Mouse (Mus musculus): Measurements from ENCODE around the gene Acpp. TPM values are rescaled to one million over a fixed set of nuclear protein-coding genes. Genes with fewer than 3 reads are reported as not detected.

Acpp gene
- polyA plus RNA-seq, 1 experiment from 2014 or later: 0.25 TPM

DNA sequence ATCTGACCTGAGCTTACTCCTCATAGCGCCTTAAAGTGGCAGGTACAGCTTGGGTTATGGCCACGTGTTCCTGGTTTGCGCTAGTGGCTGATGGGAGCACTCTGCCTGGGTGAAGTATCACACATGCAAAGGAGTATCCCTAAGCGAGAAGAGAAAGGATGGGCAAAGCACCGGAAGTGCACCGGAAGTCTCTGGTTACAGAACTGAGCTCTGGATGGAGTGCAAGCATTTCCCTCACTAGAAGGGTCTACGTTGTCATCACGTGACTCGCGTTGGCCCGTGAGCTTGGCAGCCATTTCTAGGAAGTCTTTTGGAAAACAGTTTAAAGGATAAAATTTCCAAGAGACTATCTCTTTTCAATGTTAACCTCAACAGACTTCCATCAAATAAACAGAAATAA lies 21.2 kb downstream of the Acpp start:
- Histone ChIP-seq H3K9ac (ENCODE audit: low read depth, low read length) (no peak overlapping the region), H3K4me1 (replicated peaks; ENCODE audit: control insufficient read depth, insufficient read depth, low read length) (no peaks in the 10 kb centered on the region), H3K4me2 (no peak overlapping the region), H3K4me3 (ENCODE audit: low read depth, low read length) (no peak overlapping the region), H3K9me3 (ENCODE audit: control insufficient read depth, low read length) (no peaks in the 10 kb centered on the region), H3K27ac (ENCODE audit: low read depth, low read length) (no peak overlapping the region), H3K27me3 (replicated peaks; ENCODE audit: control insufficient read depth, insufficient read depth, low read length) (no peaks in the 10 kb centered on the region), H3K36me3 (ENCODE audit: control insufficient read depth, insufficient read depth, low read length) (no peaks in the 10 kb centered on the region)
- ATAC-seq (replicated peaks; ENCODE audit: low FRiP score) (no peak), DNase-seq (ENCODE audit: low spot score) (no peak)
- WGBS: 80% methylated on average over 11 of the region's 11 CpGs

DNA sequence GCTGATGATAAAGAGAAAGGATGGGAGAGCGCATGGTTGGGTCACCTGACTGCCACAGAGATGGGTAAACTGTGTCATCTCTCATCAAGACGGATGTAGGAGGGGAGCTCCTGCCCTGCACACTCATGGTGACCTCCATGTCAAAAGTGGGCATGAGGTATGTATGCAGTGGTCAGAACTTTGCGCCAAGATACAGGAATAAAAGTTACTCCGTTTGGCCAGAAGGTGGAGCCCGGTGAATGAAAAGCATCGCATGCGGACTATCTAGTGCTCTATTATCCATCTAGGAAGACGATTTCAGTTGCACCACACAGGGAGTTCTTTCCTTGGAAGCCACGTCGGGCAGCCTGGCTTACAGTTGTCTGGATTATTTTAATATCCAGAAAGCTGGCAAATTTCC lies 22.0 kb downstream of the Acpp start:
- H3K4me3 ChIP-seq (ENCODE audit: low read depth, low read length): no peak overlapping the region
- H3K9me3 ChIP-seq (ENCODE audit: control insufficient read depth, low read length): no peaks in the 10 kb centered on the region
- DNase-seq (ENCODE audit: low spot score) (no peak), ATAC-seq (replicated peaks; ENCODE audit: low FRiP score) (peak; percentile 23; the same call in 1 of the 2 replicates)
- no peaks in the 10 kb centered on the region for H3K36me3 ChIP-seq (ENCODE audit: control insufficient read depth, insufficient read depth, low read length)
- H3K4me2 ChIP-seq: no peak overlapping the region
- 10% methylated on average over 10 of the region's 10 CpGs for WGBS
- H3K27ac ChIP-seq (ENCODE audit: low read depth, low read length): no peak overlapping the region
- H3K9ac ChIP-seq (ENCODE audit: low read depth, low read length): no peak overlapping the region
- H3K4me1 ChIP-seq (replicated peaks; ENCODE audit: control insufficient read depth, insufficient read depth, low read length): no peaks in the 10 kb centered on the region
- H3K27me3 ChIP-seq (replicated peaks; ENCODE audit: control insufficient read depth, insufficient read depth, low read length): no peaks in the 10 kb centered on the region

- H3K4me2 ChIP-seq: no peak overlapping the region
- H3K9ac ChIP-seq (ENCODE audit: low read depth, low read length): no peak overlapping the region
- 12% methylated on average over 6 of the region's 6 CpGs for WGBS
- no peaks in the 10 kb centered on the region for H3K9me3 ChIP-seq (ENCODE audit: control insufficient read depth, low read length)
- no peaks in the 10 kb centered on the region for H3K4me1 ChIP-seq (replicated peaks; ENCODE audit: control insufficient read depth, insufficient read depth, low read length)
- no peaks in the 10 kb centered on the region for H3K27me3 ChIP-seq (replicated peaks; ENCODE audit: control insufficient read depth, insufficient read depth, low read length)
- H3K36me3 ChIP-seq (ENCODE audit: control insufficient read depth, insufficient read depth, low read length): no peaks in the 10 kb centered on the region
- ATAC-seq (replicated peaks; ENCODE audit: low FRiP score) (no peak), DNase-seq (ENCODE audit: low spot score) (peak; percentile 65)
- no peak overlapping the region for H3K4me3 ChIP-seq (ENCODE audit: low read depth, low read length)
- no peak overlapping the region for H3K27ac ChIP-seq (ENCODE audit: low read depth, low read length)
Observed at GRCm38 (mm10) chr9:104306734-104307133, 30.8 kb downstream of the Acpp start.

GRCm38 (mm10) chr9:104305333-104306111 lies 32.0 kb downstream of the Acpp start:
- H3K27me3 ChIP-seq (replicated peaks; ENCODE audit: control insufficient read depth, insufficient read depth, low read length): no peaks in the 10 kb centered on the region
- DNase-seq (ENCODE audit: low spot score) (no peak), ATAC-seq (replicated peaks; ENCODE audit: low FRiP score) (no peak)
- 86% methylated on average over 6 of the region's 6 CpGs for WGBS
- no peaks in the 10 kb centered on the region for H3K9me3 ChIP-seq (ENCODE audit: control insufficient read depth, low read length)
- no peak overlapping the region for H3K27ac ChIP-seq (ENCODE audit: low read depth, low read length)
- H3K36me3 ChIP-seq (ENCODE audit: control insufficient read depth, insufficient read depth, low read length): no peaks in the 10 kb centered on the region
- H3K4me1 ChIP-seq (replicated peaks; ENCODE audit: control insufficient read depth, insufficient read depth, low read length): no peaks in the 10 kb centered on the region
- no peak overlapping the region for H3K9ac ChIP-seq (ENCODE audit: low read depth, low read length)
- H3K4me3 ChIP-seq (ENCODE audit: low read depth, low read length): no peak overlapping the region
- no peak overlapping the region for H3K4me2 ChIP-seq

DNA sequence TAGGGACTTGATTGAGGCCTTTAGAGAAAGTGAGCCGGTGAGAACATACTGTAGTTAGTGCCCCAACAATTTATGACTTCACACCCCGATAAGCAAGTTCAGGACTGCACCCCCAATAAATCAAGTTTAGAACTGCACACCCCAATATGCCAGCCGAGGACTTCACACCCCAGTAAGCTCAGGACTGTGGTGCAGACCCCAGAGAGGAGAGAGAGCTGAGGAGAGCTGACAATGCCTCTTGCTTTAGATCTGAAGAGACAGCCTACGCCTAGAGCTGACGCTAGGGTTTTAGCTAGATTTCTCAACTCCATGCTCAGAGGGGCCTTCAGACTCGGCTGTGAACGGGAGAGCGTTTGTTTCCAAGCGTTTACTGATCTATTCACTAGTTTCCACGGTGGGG lies 32.7 kb downstream of the Acpp start:
- H3K4me3 ChIP-seq (ENCODE audit: low read depth, low read length): no peak overlapping the region
- H3K9me3 ChIP-seq (ENCODE audit: control insufficient read depth, low read length): no peaks in the 10 kb centered on the region
- H3K36me3 ChIP-seq (ENCODE audit: control insufficient read depth, insufficient read depth, low read length): no peaks in the 10 kb centered on the region
- no peak overlapping the region for H3K9ac ChIP-seq (ENCODE audit: low read depth, low read length)
- WGBS: 69% methylated on average over 10 of the region's 10 CpGs
- ATAC-seq (replicated peaks; ENCODE audit: low FRiP score): no peak
- DNase-seq (ENCODE audit: low spot score): no peak
- no peaks in the 10 kb centered on the region; the same call in 1 of the 2 replicates for H3K27me3 ChIP-seq (replicated peaks; ENCODE audit: control insufficient read depth, insufficient read depth, low read length)
- no peaks in the 10 kb centered on the region for H3K4me1 ChIP-seq (replicated peaks; ENCODE audit: control insufficient read depth, insufficient read depth, low read length)
- H3K27ac ChIP-seq (ENCODE audit: low read depth, low read length): no peak overlapping the region
- no peak overlapping the region for H3K4me2 ChIP-seq

- H3K4me3 ChIP-seq (ENCODE audit: low read depth, low read length): no peak overlapping the region
- DNase-seq (ENCODE audit: low spot score) (no peak), ATAC-seq (replicated peaks; ENCODE audit: low FRiP score) (no peak)
- 67% methylated on average over 4 of the region's 4 CpGs for WGBS
- no peaks in the 10 kb centered on the region; the same call in 1 of the 2 replicates for H3K27me3 ChIP-seq (replicated peaks; ENCODE audit: control insufficient read depth, insufficient read depth, low read length)
- no peaks in the 10 kb centered on the region for H3K36me3 ChIP-seq (ENCODE audit: control insufficient read depth, insufficient read depth, low read length)
- no peaks in the 10 kb centered on the region for H3K4me1 ChIP-seq (replicated peaks; ENCODE audit: control insufficient read depth, insufficient read depth, low read length)
- H3K9me3 ChIP-seq (ENCODE audit: control insufficient read depth, low read length): no peaks in the 10 kb centered on the region
- no peak overlapping the region for H3K4me2 ChIP-seq
- H3K9ac ChIP-seq (ENCODE audit: low read depth, low read length): no peak overlapping the region
- H3K27ac ChIP-seq (ENCODE audit: low read depth, low read length): no peak overlapping the region
Observed at GRCm38 (mm10) chr9:104304376-104304775, 33.2 kb downstream of the Acpp start.

- H3K36me3 ChIP-seq (ENCODE audit: control insufficient read depth, insufficient read depth, low read length): no peaks in the 10 kb centered on the region
- WGBS: 68% methylated on average over 12 of the region's 12 CpGs
- H3K27ac ChIP-seq (ENCODE audit: low read depth, low read length): no peak overlapping the region
- no peak overlapping the region for H3K4me2 ChIP-seq
- H3K4me3 ChIP-seq (ENCODE audit: low read depth, low read length): no peak overlapping the region
- no peaks in the 10 kb centered on the region; the same call in 1 of the 2 replicates for H3K27me3 ChIP-seq (replicated peaks; ENCODE audit: control insufficient read depth, insufficient read depth, low read length)
- DNase-seq (ENCODE audit: low spot score) (no peak), ATAC-seq (replicated peaks; ENCODE audit: low FRiP score) (no peak)
- H3K4me1 ChIP-seq (replicated peaks; ENCODE audit: control insufficient read depth, insufficient read depth, low read length): no peaks in the 10 kb centered on the region
- H3K9me3 ChIP-seq (ENCODE audit: control insufficient read depth, low read length): no peaks in the 10 kb centered on the region
- no peak overlapping the region for H3K9ac ChIP-seq (ENCODE audit: low read depth, low read length)
Observed at GRCm38 (mm10) chr9:104300569-104300968, 37.0 kb downstream of the Acpp start.

- Histone ChIP-seq H3K36me3 (ENCODE audit: control insufficient read depth, insufficient read depth, low read length) (no peaks in the 10 kb centered on the region), H3K27ac (ENCODE audit: low read depth, low read length) (no peak overlapping the region), H3K9ac (ENCODE audit: low read depth, low read length) (no peak overlapping the region), H3K4me3 (ENCODE audit: low read depth, low read length) (no peak overlapping the region), H3K4me1 (replicated peaks; ENCODE audit: control insufficient read depth, insufficient read depth, low read length) (no peaks in the 10 kb centered on the region), H3K27me3 (replicated peaks; ENCODE audit: control insufficient read depth, insufficient read depth, low read length) (no peaks in the 10 kb centered on the region; the same call in 1 of the 2 replicates), H3K4me2 (no peak overlapping the region), H3K9me3 (ENCODE audit: control insufficient read depth, low read length) (no peaks in the 10 kb centered on the region)
- ATAC-seq (replicated peaks; ENCODE audit: low FRiP score) (no peak), DNase-seq (ENCODE audit: low spot score) (no peak)
- WGBS: 67% methylated on average over 3 of the region's 3 CpGs
Observed at GRCm38 (mm10) chr9:104297041-104297440, 40.5 kb downstream of the Acpp start.

DNA sequence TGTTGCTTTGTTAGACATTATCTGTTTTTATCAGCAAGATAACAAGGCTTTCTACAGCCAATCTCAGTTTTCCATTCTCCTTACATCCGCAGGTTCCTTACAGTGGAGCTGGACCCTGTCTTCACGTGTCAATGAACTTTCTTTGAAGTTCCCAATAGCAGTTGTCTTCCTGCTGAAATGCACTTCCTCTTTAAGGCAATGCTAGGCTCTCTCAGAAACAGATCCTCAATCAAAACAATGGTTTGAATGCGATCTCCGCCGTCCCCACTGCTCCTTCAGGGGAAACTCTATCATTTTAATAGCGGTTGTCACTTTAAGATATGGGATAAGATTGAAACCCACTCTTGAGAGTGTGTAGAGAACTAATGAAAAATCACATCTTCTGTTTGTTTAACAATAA lies 52.6 kb downstream of the Acpp start:
- Histone ChIP-seq H3K4me3 (ENCODE audit: low read depth, low read length) (no peak overlapping the region), H3K36me3 (ENCODE audit: control insufficient read depth, insufficient read depth, low read length) (no peaks in the 10 kb centered on the region), H3K4me2 (no peak overlapping the region), H3K9me3 (ENCODE audit: control insufficient read depth, low read length) (no peaks in the 10 kb centered on the region), H3K9ac (ENCODE audit: low read depth, low read length) (no peak overlapping the region), H3K4me1 (replicated peaks; ENCODE audit: control insufficient read depth, insufficient read depth, low read length) (no peaks in the 10 kb centered on the region), H3K27me3 (replicated peaks; ENCODE audit: control insufficient read depth, insufficient read depth, low read length) (no peaks in the 10 kb centered on the region), H3K27ac (ENCODE audit: low read depth, low read length) (no peak overlapping the region)
- WGBS: 39% methylated on average over 6 of the region's 6 CpGs
- ATAC-seq (replicated peaks; ENCODE audit: low FRiP score): no peak
- no peak for DNase-seq (ENCODE audit: low spot score)

Measured in liver, embryonic 11.5 days (tissue).